Mouse (Mus musculus) limb, embryonic 11.5 days (tissue): ENCODE data around the gene Ank. TPM values are rescaled to one million over a fixed set of nuclear protein-coding genes. Genes with fewer than 3 reads are reported as not detected.

Source experiments
- ATAC-seq: fragments of 200-750 bp; cut with Nextera tagmentation; 2 replicates; pipeline ENCODE4 v1.8.0; 2017; ENCODE audit warnings: low read depth; ENCODE audit not compliant: insufficient number of reproducible peaks, low FRiP score, low TSS enrichment
- DNase-seq: peaks from one replicate; pipeline ENCODE4 v3.0.0-alpha.2; 2015; ENCODE audit warnings: low spot score
- H3K27ac ChIP-seq: fragments of 300-500 bp; sonication (generic); replicated peaks from 2 replicates; pipeline ENCODE4 v1.5.1; 2014; ENCODE audit warnings: low read depth, mild to moderate bottlenecking, low read length
- H3K27me3 ChIP-seq: fragments of 300-500 bp; sonication (generic); 2 replicates; pipeline ENCODE4 v1.6.1; 2014; ENCODE audit warnings: mild to moderate bottlenecking, low read length, mixed read lengths; ENCODE audit not compliant: control insufficient read depth, insufficient read depth
- H3K36me3 ChIP-seq: fragments of 300-500 bp; sonication (generic); 2 replicates; pipeline ENCODE4 v1.6.1; 2014; ENCODE audit warnings: mild to moderate bottlenecking, low read length, moderate library complexity, mixed read lengths; ENCODE audit not compliant: control insufficient read depth, insufficient read depth
- H3K4me1 ChIP-seq: fragments of 300-500 bp; sonication (generic); 2 replicates; pipeline ENCODE4 v1.6.1; 2014; ENCODE audit warnings: low read length, mixed read lengths; ENCODE audit not compliant: control insufficient read depth, insufficient read depth
- H3K4me2 ChIP-seq: fragments of 300-500 bp; sonication (generic); 2 replicates; pipeline ENCODE4 v1.6.1; 2014; ENCODE audit warnings: low read depth, mild to moderate bottlenecking, moderate library complexity; ENCODE audit not compliant: severe bottlenecking
- H3K4me3 ChIP-seq: fragments of 300-500 bp; sonication (generic); 2 replicates; pipeline ENCODE4 v1.5.1; 2014; ENCODE audit warnings: low read depth, low read length
- H3K9ac ChIP-seq: fragments of 300-500 bp; sonication (generic); 2 replicates; pipeline ENCODE4 v1.6.1; 2014; ENCODE audit warnings: mild to moderate bottlenecking, low read length
- H3K9me3 ChIP-seq: fragments of 300-500 bp; sonication (generic); 2 replicates; pipeline ENCODE4 v1.6.1; 2016; ENCODE audit warnings: low read length; ENCODE audit not compliant: control insufficient read depth
- WGBS: fragments of 180-500 bp; shearing (Covaris S2); extraction: QIAGEN DNeasy Blood & Tissue Kit; methylation state at CpG from one replicate; pipeline ENCODE4 v1.1.7; 2014; 5-methylcytosine and 5-hydroxymethylcytosine counted together
- polyA plus RNA-seq: library from polyadenylated mRNA; unstranded; fragments of >200 nt; fragmentation: Nextera tagmentation; extraction: Ambion mirVana; gene quantifications from 2 replicates; pipeline ENCODE4 v1.2.1, GENCODE M21; 2014

Ank gene
- polyA plus RNA-seq, 1 experiment from 2014 or later, result 2.9 TPM

GRCm38 (mm10) chr15:27496596-27497299, 30.3 kb downstream of the Ank start:
- DNase-seq, result no peak
- no peaks in the 10 kb centered on the region for H3K9me3 ChIP-seq
- ATAC-seq, result no peak
- H3K4me1 ChIP-seq, result no peaks in the 10 kb centered on the region
- H3K36me3 ChIP-seq, result no peaks in the 10 kb centered on the region
- WGBS, result 87% methylated on average over 11 of the region's 11 CpGs
- H3K27me3 ChIP-seq, result no peaks in the 10 kb centered on the region
- H3K4me3 ChIP-seq, result no peak overlapping the region
- no peak overlapping the region for H3K9ac ChIP-seq
- no peak overlapping the region for H3K4me2 ChIP-seq
- no peak overlapping the region for H3K27ac ChIP-seq

- no peak overlapping the region for H3K4me2 ChIP-seq
- no peaks in the 10 kb centered on the region for H3K27me3 ChIP-seq
- ATAC-seq (no peak), DNase-seq (no peak)
- WGBS, result 84% methylated on average over 7 of the region's 7 CpGs
- no peak overlapping the region for H3K9ac ChIP-seq
- H3K9me3 ChIP-seq, result no peaks in the 10 kb centered on the region
- no peaks in the 10 kb centered on the region for H3K36me3 ChIP-seq
- H3K4me1 ChIP-seq, result no peaks in the 10 kb centered on the region
- H3K27ac ChIP-seq, result no peak overlapping the region
- H3K4me3 ChIP-seq, result no peak overlapping the region
Observed at GRCm38 (mm10) chr15:27497300-27497997, 31.0 kb downstream of the Ank start.

- no peaks in the 10 kb centered on the region for H3K36me3 ChIP-seq
- DNase-seq, result no peak
- H3K9me3 ChIP-seq, result no peaks in the 10 kb centered on the region
- no peaks in the 10 kb centered on the region for H3K4me1 ChIP-seq
- no peak overlapping the region for H3K27ac ChIP-seq
- H3K9ac ChIP-seq, result no peak overlapping the region
- no peak overlapping the region for H3K4me2 ChIP-seq
- ATAC-seq, result no peak
- 90% methylated on average over 5 of the region's 5 CpGs for WGBS
- no peaks in the 10 kb centered on the region for H3K27me3 ChIP-seq
- H3K4me3 ChIP-seq, result no peak overlapping the region
Observed at GRCm38 (mm10) chr15:27498078-27498477, 31.6 kb downstream of the Ank start.

- DNase-seq (no peak), ATAC-seq (no peak)
- H3K4me1 ChIP-seq, result no peaks in the 10 kb centered on the region
- no peaks in the 10 kb centered on the region for H3K27me3 ChIP-seq
- H3K9me3 ChIP-seq, result no peaks in the 10 kb centered on the region
- H3K9ac ChIP-seq, result no peak overlapping the region
- H3K36me3 ChIP-seq, result no peaks in the 10 kb centered on the region
- no peak overlapping the region for H3K27ac ChIP-seq
- WGBS, result 83% methylated on average over 15 of the region's 15 CpGs
- no peak overlapping the region for H3K4me3 ChIP-seq
- no peak overlapping the region for H3K4me2 ChIP-seq
Observed at GRCm38 (mm10) chr15:27500390-27500789, 33.9 kb downstream of the Ank start.

- no peak overlapping the region for H3K27ac ChIP-seq
- H3K4me1 ChIP-seq, result 0 out of 2 replicates have a peak, but pooled peaks cover 6% of the 10 kb centered on the region
- WGBS, result 90% methylated on average over 13 of the region's 13 CpGs
Observed at GRCm38 (mm10) chr15:27502338-27502737, 35.9 kb downstream of the Ank start.

GRCm38 (mm10) chr15:27503221-27503620, 36.7 kb downstream of the Ank start:
- Histone ChIP-seq H3K4me1 (0 out of 2 replicates have a peak, but pooled peaks cover 6% of the 10 kb centered on the region), H3K27ac (no peak overlapping the region), H3K4me2 (no peak overlapping the region), H3K9ac (no peak overlapping the region), H3K27me3 (no peaks in the 10 kb centered on the region), H3K4me3 (no peak overlapping the region), H3K36me3 (no peaks in the 10 kb centered on the region), H3K9me3 (no peaks in the 10 kb centered on the region)
- 87% methylated on average over 9 of the region's 9 CpGs for WGBS
- DNase-seq (no peak), ATAC-seq (no peak)

More at GRCm38 (mm10) chr15:27502338-27502737, 35.9 kb downstream of the Ank start:
- Histone ChIP-seq H3K4me2 (no peak overlapping the region), H3K36me3 (no peaks in the 10 kb centered on the region), H3K9ac (no peak overlapping the region), H3K27me3 (no peaks in the 10 kb centered on the region), H3K4me3 (no peak overlapping the region), H3K9me3 (no peaks in the 10 kb centered on the region)
- no peak for ATAC-seq
- DNase-seq, result no peak

- WGBS, result 62% methylated on average over 20 of the region's 20 CpGs
- Histone ChIP-seq H3K9ac (no peak overlapping the region), H3K4me1 (0 out of 2 replicates have a peak, but pooled peaks cover 6% of the 10 kb centered on the region), H3K9me3 (no peaks in the 10 kb centered on the region), H3K36me3 (no peaks in the 10 kb centered on the region), H3K4me2 (no peak overlapping the region), H3K27ac (no peak overlapping the region), H3K27me3 (no peaks in the 10 kb centered on the region), H3K4me3 (no peak overlapping the region)
- ATAC-seq (no peak), DNase-seq (no peak)
Observed at GRCm38 (mm10) chr15:27503801-27504730, 37.6 kb downstream of the Ank start.
